Mouse (Mus musculus): ENCODE measurements around the gene Slc25a25. TPM values are rescaled to one million over a fixed set of nuclear protein-coding genes. Genes with fewer than 3 reads are reported as not detected.

Gene Slc25a25
- polyA plus RNA-seq, 1 experiment from 2014 or later = 17.8 TPM

GRCm38 (mm10) chr2:32471681-32472061, 20.4 kb upstream of the Slc25a25 start:
- H3K4me2 ChIP-seq (ENCODE audit: low read length) = no peak overlapping the region
- DNase-seq (ENCODE audit: low spot score) = no peak
- no peak overlapping the region for H3K4me3 ChIP-seq (ENCODE audit: low read depth, low read length)
- H3K27me3 ChIP-seq (replicated peaks; ENCODE audit: control insufficient read depth, insufficient read depth, low read length) = no peaks in the 10 kb centered on the region
- H3K36me3 ChIP-seq (ENCODE audit: control insufficient read depth, insufficient read depth, low read length) = no peaks in the 10 kb centered on the region
- WGBS = 80% methylated on average over 6 of the region's 6 CpGs
- peak; percentile 61; the same call in 1 of the 2 replicates for ATAC-seq (replicated peaks; ENCODE audit: low FRiP score, low TSS enrichment, low read depth)
- H3K9me3 ChIP-seq (ENCODE audit: control insufficient read depth, low read length) = no peaks in the 10 kb centered on the region
- no peaks in the 10 kb centered on the region for H3K4me1 ChIP-seq (replicated peaks; ENCODE audit: control insufficient read depth, insufficient read depth, low read length)
- H3K27ac ChIP-seq (ENCODE audit: low read depth) = peak overlapping the region; percentile 9; the same call in 1 of the 2 replicates
- no peak overlapping the region for H3K9ac ChIP-seq (ENCODE audit: low read length)

GRCm38 (mm10) chr2:32471001-32471680, 19.9 kb upstream of the Slc25a25 start:
- no peak overlapping the region for H3K9ac ChIP-seq (ENCODE audit: low read length)
- no peak overlapping the region for H3K4me3 ChIP-seq (ENCODE audit: low read depth, low read length)
- no peaks in the 10 kb centered on the region for H3K9me3 ChIP-seq (ENCODE audit: control insufficient read depth, low read length)
- H3K36me3 ChIP-seq (ENCODE audit: control insufficient read depth, insufficient read depth, low read length) = no peaks in the 10 kb centered on the region
- WGBS = 72% methylated on average over 6 of the region's 6 CpGs
- H3K27ac ChIP-seq (ENCODE audit: low read depth) = peak overlapping the region; percentile 9; the same call in 1 of the 2 replicates
- ATAC-seq (replicated peaks; ENCODE audit: low FRiP score, low TSS enrichment, low read depth) (peak; percentile 91), DNase-seq (ENCODE audit: low spot score) (peak; percentile 69)
- H3K4me2 ChIP-seq (ENCODE audit: low read length) = no peak overlapping the region
- no peaks in the 10 kb centered on the region for H3K27me3 ChIP-seq (replicated peaks; ENCODE audit: control insufficient read depth, insufficient read depth, low read length)
- no peaks in the 10 kb centered on the region for H3K4me1 ChIP-seq (replicated peaks; ENCODE audit: control insufficient read depth, insufficient read depth, low read length)

- H3K36me3 ChIP-seq (ENCODE audit: control insufficient read depth, insufficient read depth, low read length) = no peaks in the 10 kb centered on the region
- 27% methylated on average over 6 of the region's 6 CpGs for WGBS
- H3K4me3 ChIP-seq (ENCODE audit: low read depth, low read length) = no peak overlapping the region
- ATAC-seq (replicated peaks; ENCODE audit: low FRiP score, low TSS enrichment, low read depth) = peak; percentile 65
- DNase-seq (ENCODE audit: low spot score) = peak; percentile 67
- no peaks in the 10 kb centered on the region for H3K27me3 ChIP-seq (replicated peaks; ENCODE audit: control insufficient read depth, insufficient read depth, low read length)
- no peak overlapping the region for H3K9ac ChIP-seq (ENCODE audit: low read length)
- peaks cover 10% of the 10 kb centered on the region for H3K4me1 ChIP-seq (replicated peaks; ENCODE audit: control insufficient read depth, insufficient read depth, low read length)
- peak overlapping the region; percentile 48; the same call in 1 of the 2 replicates for H3K27ac ChIP-seq (ENCODE audit: low read depth)
- H3K4me2 ChIP-seq (ENCODE audit: low read length) = 0 out of 2 replicates have a peak overlapping the region, but pooled peaks have one; percentile 0
- H3K9me3 ChIP-seq (ENCODE audit: control insufficient read depth, low read length) = no peaks in the 10 kb centered on the region
Observed at GRCm38 (mm10) chr2:32464212-32464891, 13.1 kb upstream of the Slc25a25 start.

GRCm38 (mm10) chr2:32463773-32464172, 12.5 kb upstream of the Slc25a25 start:
- Histone ChIP-seq H3K4me1 (replicated peaks; ENCODE audit: control insufficient read depth, insufficient read depth, low read length) (peaks cover 10% of the 10 kb centered on the region), H3K9me3 (ENCODE audit: control insufficient read depth, low read length) (no peaks in the 10 kb centered on the region), H3K36me3 (ENCODE audit: control insufficient read depth, insufficient read depth, low read length) (no peaks in the 10 kb centered on the region), H3K4me2 (ENCODE audit: low read length) (no peak overlapping the region), H3K9ac (ENCODE audit: low read length) (no peak overlapping the region), H3K4me3 (ENCODE audit: low read depth, low read length) (no peak overlapping the region), H3K27ac (ENCODE audit: low read depth) (0 out of 2 replicates have a peak overlapping the region, but pooled peaks have one; percentile 48), H3K27me3 (replicated peaks; ENCODE audit: control insufficient read depth, insufficient read depth, low read length) (no peaks in the 10 kb centered on the region)
- 74% methylated on average over 2 of the region's 2 CpGs for WGBS
- DNase-seq (ENCODE audit: low spot score) (no peak), ATAC-seq (replicated peaks; ENCODE audit: low FRiP score, low TSS enrichment, low read depth) (no peak)

GRCm38 (mm10) chr2:32459657-32460056, 8.4 kb upstream of the Slc25a25 start:
- H3K36me3 ChIP-seq (ENCODE audit: control insufficient read depth, insufficient read depth, low read length) = peaks cover 8% of the 10 kb centered on the region; the same call in 1 of the 2 replicates
- no peak overlapping the region for H3K9ac ChIP-seq (ENCODE audit: low read length)
- H3K4me2 ChIP-seq (ENCODE audit: low read length) = no peak overlapping the region
- 96% methylated on average over 2 of the region's 2 CpGs for WGBS
- H3K4me3 ChIP-seq (ENCODE audit: low read depth, low read length) = no peak overlapping the region
- ATAC-seq (replicated peaks; ENCODE audit: low FRiP score, low TSS enrichment, low read depth) (no peak), DNase-seq (ENCODE audit: low spot score) (no peak)
- H3K27ac ChIP-seq (ENCODE audit: low read depth) = no peak overlapping the region
- H3K4me1 ChIP-seq (replicated peaks; ENCODE audit: control insufficient read depth, insufficient read depth, low read length) = peaks cover 4% of the 10 kb centered on the region
- H3K9me3 ChIP-seq (ENCODE audit: control insufficient read depth, low read length) = no peaks in the 10 kb centered on the region
- H3K27me3 ChIP-seq (replicated peaks; ENCODE audit: control insufficient read depth, insufficient read depth, low read length) = no peaks in the 10 kb centered on the region

- ATAC-seq (replicated peaks; ENCODE audit: low FRiP score, low TSS enrichment, low read depth) (no peak), DNase-seq (ENCODE audit: low spot score) (no peak)
- H3K9ac ChIP-seq (ENCODE audit: low read length) = no peak overlapping the region
- no peak overlapping the region for H3K4me3 ChIP-seq (ENCODE audit: low read depth, low read length)
- 0 out of 2 replicates have a peak, but pooled peaks cover 5% of the 10 kb centered on the region for H3K4me1 ChIP-seq (replicated peaks; ENCODE audit: control insufficient read depth, insufficient read depth, low read length)
- H3K9me3 ChIP-seq (ENCODE audit: control insufficient read depth, low read length) = no peaks in the 10 kb centered on the region
- 82% methylated on average over 2 of the region's 2 CpGs for WGBS
- H3K27ac ChIP-seq (ENCODE audit: low read depth) = no peak overlapping the region
- H3K36me3 ChIP-seq (ENCODE audit: control insufficient read depth, insufficient read depth, low read length) = peaks cover 8% of the 10 kb centered on the region; the same call in 1 of the 2 replicates
- H3K27me3 ChIP-seq (replicated peaks; ENCODE audit: control insufficient read depth, insufficient read depth, low read length) = no peaks in the 10 kb centered on the region
- no peak overlapping the region for H3K4me2 ChIP-seq (ENCODE audit: low read length)
Observed at GRCm38 (mm10) chr2:32458300-32458699, 7.1 kb upstream of the Slc25a25 start.

GRCm38 (mm10) chr2:32455101-32455500, 3.9 kb upstream of the Slc25a25 start:
- no peak for DNase-seq (ENCODE audit: low spot score)
- Histone ChIP-seq H3K36me3 (ENCODE audit: control insufficient read depth, insufficient read depth, low read length) (peaks cover 8% of the 10 kb centered on the region; the same call in 1 of the 2 replicates), H3K4me1 (replicated peaks; ENCODE audit: control insufficient read depth, insufficient read depth, low read length) (peaks cover 19% of the 10 kb centered on the region), H3K9me3 (ENCODE audit: control insufficient read depth, low read length) (no peaks in the 10 kb centered on the region), H3K27me3 (replicated peaks; ENCODE audit: control insufficient read depth, insufficient read depth, low read length) (no peaks in the 10 kb centered on the region), H3K9ac (ENCODE audit: low read length) (no peak overlapping the region), H3K27ac (ENCODE audit: low read depth) (no peak overlapping the region), H3K4me2 (ENCODE audit: low read length) (no peak overlapping the region), H3K4me3 (ENCODE audit: low read depth, low read length) (no peak overlapping the region)
- ATAC-seq (replicated peaks; ENCODE audit: low FRiP score, low TSS enrichment, low read depth) = no peak
- 85% methylated on average over 7 of the region's 8 CpGs for WGBS

- no peak for ATAC-seq (replicated peaks; ENCODE audit: low FRiP score, low TSS enrichment, low read depth)
- Histone ChIP-seq H3K4me2 (ENCODE audit: low read length) (no peak overlapping the region), H3K27ac (ENCODE audit: low read depth) (no peak overlapping the region), H3K9me3 (ENCODE audit: control insufficient read depth, low read length) (no peaks in the 10 kb centered on the region), H3K4me1 (replicated peaks; ENCODE audit: control insufficient read depth, insufficient read depth, low read length) (peaks cover 19% of the 10 kb centered on the region), H3K9ac (ENCODE audit: low read length) (no peak overlapping the region), H3K4me3 (ENCODE audit: low read depth, low read length) (no peak overlapping the region), H3K27me3 (replicated peaks; ENCODE audit: control insufficient read depth, insufficient read depth, low read length) (no peaks in the 10 kb centered on the region), H3K36me3 (ENCODE audit: control insufficient read depth, insufficient read depth, low read length) (peaks cover 8% of the 10 kb centered on the region; the same call in 1 of the 2 replicates)
- DNase-seq (ENCODE audit: low spot score) = no peak
- WGBS = 74% methylated on average over 10 of the region's 10 CpGs
Observed at GRCm38 (mm10) chr2:32454633-32455032, 3.4 kb upstream of the Slc25a25 start.
